Mouse (Mus musculus) hindbrain, embryonic 13.5 days (tissue): ENCODE data around the gene Exog. TPM values are rescaled to one million over a fixed set of nuclear protein-coding genes. Genes with fewer than 3 reads are reported as not detected.

ENCODE experiments used
- ATAC-seq: fragments of 200-750 bp; cut with Nextera tagmentation; 2 replicates; pipeline ENCODE4 v1.8.0; 2017; ENCODE audit warnings: moderate TSS enrichment; ENCODE audit not compliant: low FRiP score
- H3K27ac ChIP-seq: fragments of 300-500 bp; sonication (generic); 2 replicates; pipeline ENCODE4 v1.5.1; 2015; ENCODE audit warnings: inconsistent platforms, mild to moderate bottlenecking, moderate library complexity
- H3K27me3 ChIP-seq: fragments of 300-500 bp; sonication (generic); 2 replicates; pipeline ENCODE4 v1.6.1; 2015; ENCODE audit warnings: mild to moderate bottlenecking, inconsistent platforms
- H3K36me3 ChIP-seq: fragments of 300-500 bp; sonication (generic); 2 replicates; pipeline ENCODE4 v1.6.1; 2015; ENCODE audit warnings: mild to moderate bottlenecking, inconsistent platforms
- H3K4me1 ChIP-seq: fragments of 300-500 bp; sonication (generic); replicated peaks from 2 replicates; pipeline ENCODE4 v1.6.1; 2015; ENCODE audit warnings: inconsistent platforms
- H3K4me2 ChIP-seq: fragments of 300-500 bp; sonication (generic); 2 replicates; pipeline ENCODE4 v1.6.1; 2015; ENCODE audit warnings: inconsistent platforms, mild to moderate bottlenecking, moderate library complexity
- H3K4me3 ChIP-seq: fragments of 300-500 bp; sonication (generic); 2 replicates; pipeline ENCODE4 v1.5.1; 2015; ENCODE audit warnings: mild to moderate bottlenecking, inconsistent platforms
- H3K9ac ChIP-seq: fragments of 300-500 bp; sonication (generic); 2 replicates; pipeline ENCODE4 v1.6.1; 2015; ENCODE audit warnings: mild to moderate bottlenecking, inconsistent platforms
- H3K9me3 ChIP-seq: fragments of 300-500 bp; sonication (generic); 2 replicates; pipeline ENCODE4 v1.6.1; 2016; ENCODE audit warnings: inconsistent platforms
- WGBS: fragments of 180-500 bp; shearing (Covaris S2); methylation state at CpG from one replicate; pipeline ENCODE4 v1.1.7; 2015; 5-methylcytosine and 5-hydroxymethylcytosine counted together
- polyA plus RNA-seq: library from polyadenylated mRNA; unstranded; fragments of >200 nt; fragmentation: Nextera tagmentation; extraction: Ambion mirVana; gene quantifications from 2 replicates; pipeline ENCODE4 v1.2.1, GENCODE M21; 2015

Gene Exog
- polyA plus RNA-seq, result 48.4 and 51.2 TPM in 2 replicates

GRCm38 (mm10) chr9:119444738-119445429 lies at the start of gene Exog:
Gene Exog (plus strand): TSS chr9:119444943.
- Histone ChIP-seq H3K4me3 (peak within 1 kb of the TSS; percentile 88), H3K9me3 (no peaks in the 10 kb centered on the region), H3K4me1 (peaks cover 23% of the 10 kb centered on the region), H3K36me3 (peaks cover 33% of the 10 kb centered on the region), H3K4me2 (peak within 1 kb of the TSS; percentile 94), H3K9ac (peak within 1 kb of the TSS; percentile 95), H3K27me3 (no peaks in the 10 kb centered on the region), H3K27ac (peak within 1 kb of the TSS; percentile 90)
- WGBS, result under 1% methylated on average over 52 of the region's 52 CpGs
- peak; percentile 92 for ATAC-seq

- peak overlapping the region; percentile 96 for H3K4me3 ChIP-seq
- WGBS, result 7% methylated on average over 7 of the region's 7 CpGs
- H3K4me1 ChIP-seq, result peaks cover 39% of the 10 kb centered on the region
- H3K27me3 ChIP-seq, result no peaks in the 10 kb centered on the region
- H3K36me3 ChIP-seq, result no peaks in the 10 kb centered on the region
- no peak; the same call in none of the 2 replicates for ATAC-seq
- peak overlapping the region; percentile 100 for H3K9ac ChIP-seq
- H3K27ac ChIP-seq, result peak overlapping the region; percentile 99
- no peaks in the 10 kb centered on the region for H3K9me3 ChIP-seq
- H3K4me2 ChIP-seq, result peak overlapping the region; percentile 89
Observed at GRCm38 (mm10) chr9:119401351-119401750, 43.4 kb upstream of the Exog start.

- H3K9ac ChIP-seq, result peak within 1 kb of the TSS; percentile 100
- peak; percentile 93 for ATAC-seq
- H3K27ac ChIP-seq, result peak within 1 kb of the TSS; percentile 99
- WGBS, result 1% methylated on average over 19 of the region's 32 CpGs
- H3K4me3 ChIP-seq, result peak within 1 kb of the TSS; percentile 96
- H3K4me2 ChIP-seq, result peak within 1 kb of the TSS; percentile 89
- no peaks in the 10 kb centered on the region for H3K36me3 ChIP-seq
- H3K4me1 ChIP-seq, result peaks cover 44% of the 10 kb centered on the region
- no peaks in the 10 kb centered on the region for H3K9me3 ChIP-seq
- H3K27me3 ChIP-seq, result no peaks in the 10 kb centered on the region
Observed at GRCm38 (mm10) chr9:119401801-119402214, 42.9 kb upstream of the Exog start, which contains the start of gene Acvr2b. Gene Acvr2b (plus strand): TSS chr9:119402118.

GRCm38 (mm10) chr9:119402253-119403235 lies 42.2 kb upstream of the Exog start:
- H3K36me3 ChIP-seq, result no peaks in the 10 kb centered on the region
- H3K27me3 ChIP-seq, result no peaks in the 10 kb centered on the region
- peak overlapping the region; percentile 99 for H3K27ac ChIP-seq
- peak; percentile 75 for ATAC-seq
- H3K9ac ChIP-seq, result peak overlapping the region; percentile 100
- WGBS, result under 1% methylated on average over 106 of the region's 127 CpGs
- H3K4me2 ChIP-seq, result peak overlapping the region; percentile 89
- peaks cover 49% of the 10 kb centered on the region for H3K4me1 ChIP-seq
- no peaks in the 10 kb centered on the region for H3K9me3 ChIP-seq
- H3K4me3 ChIP-seq, result peak overlapping the region; percentile 96

- WGBS, result under 1% methylated on average over 26 of the region's 26 CpGs
- peak overlapping the region; percentile 96 for H3K4me3 ChIP-seq
- H3K4me2 ChIP-seq, result peak overlapping the region; percentile 89
- H3K36me3 ChIP-seq, result no peaks in the 10 kb centered on the region; the same call in 1 of the 2 replicates
- no peaks in the 10 kb centered on the region for H3K9me3 ChIP-seq
- H3K27me3 ChIP-seq, result no peaks in the 10 kb centered on the region
- ATAC-seq, result peak; percentile 29; the same call in 1 of the 2 replicates
- H3K9ac ChIP-seq, result peak overlapping the region; percentile 100
- peak overlapping the region; percentile 99 for H3K27ac ChIP-seq
- H3K4me1 ChIP-seq, result peaks cover 56% of the 10 kb centered on the region
Observed at GRCm38 (mm10) chr9:119403236-119403641, 41.5 kb upstream of the Exog start.

- peaks cover 65% of the 10 kb centered on the region for H3K4me1 ChIP-seq
- H3K9me3 ChIP-seq, result no peaks in the 10 kb centered on the region
- ATAC-seq, result no peak
- H3K4me3 ChIP-seq, result peak overlapping the region; percentile 96
- H3K9ac ChIP-seq, result peak overlapping the region; percentile 100
- H3K27me3 ChIP-seq, result no peaks in the 10 kb centered on the region
- H3K4me2 ChIP-seq, result peak overlapping the region; percentile 89
- no peak overlapping the region for H3K27ac ChIP-seq
- H3K36me3 ChIP-seq, result no peaks in the 10 kb centered on the region; the same call in 1 of the 2 replicates
- WGBS, result 62% methylated on average over 5 of the region's 5 CpGs
Observed at GRCm38 (mm10) chr9:119404090-119404489, 40.7 kb upstream of the Exog start.

GRCm38 (mm10) chr9:119407884-119408283 lies 36.9 kb upstream of the Exog start:
- H3K4me2 ChIP-seq, result no peak overlapping the region
- H3K4me1 ChIP-seq, result peaks cover 56% of the 10 kb centered on the region
- 81% methylated on average over 15 of the region's 15 CpGs for WGBS
- H3K9me3 ChIP-seq, result no peaks in the 10 kb centered on the region
- no peak overlapping the region for H3K4me3 ChIP-seq
- H3K36me3 ChIP-seq, result peaks cover 7% of the 10 kb centered on the region
- H3K9ac ChIP-seq, result peak overlapping the region; percentile 43; the same call in 1 of the 2 replicates
- H3K27ac ChIP-seq, result no peak overlapping the region
- no peak for ATAC-seq
- no peaks in the 10 kb centered on the region for H3K27me3 ChIP-seq

GRCm38 (mm10) chr9:119408898-119409664 lies 35.7 kb upstream of the Exog start:
- no peak overlapping the region for H3K9ac ChIP-seq
- WGBS, result 78% methylated on average over 11 of the region's 11 CpGs
- H3K36me3 ChIP-seq, result peaks cover 11% of the 10 kb centered on the region
- H3K27ac ChIP-seq, result peak overlapping the region; percentile 52; the same call in 1 of the 2 replicates
- no peaks in the 10 kb centered on the region for H3K9me3 ChIP-seq
- no peak overlapping the region for H3K4me3 ChIP-seq
- H3K4me1 ChIP-seq, result peaks cover 49% of the 10 kb centered on the region
- no peaks in the 10 kb centered on the region for H3K27me3 ChIP-seq
- no peak for ATAC-seq
- H3K4me2 ChIP-seq, result no peak overlapping the region

GRCm38 (mm10) chr9:119409864-119410263 lies 34.9 kb upstream of the Exog start:
- 84% methylated on average over 5 of the region's 5 CpGs for WGBS

GRCm38 (mm10) chr9:119418025-119418424 lies 26.7 kb upstream of the Exog start:
- Histone ChIP-seq H3K4me1 (peaks cover 53% of the 10 kb centered on the region), H3K27ac (no peak overlapping the region; the same call in 1 of the 2 replicates), H3K27me3 (no peaks in the 10 kb centered on the region), H3K4me3 (no peak overlapping the region), H3K4me2 (no peak overlapping the region), H3K9me3 (no peaks in the 10 kb centered on the region), H3K36me3 (0 out of 2 replicates have a peak, but pooled peaks cover 4% of the 10 kb centered on the region), H3K9ac (no peak overlapping the region)
- ATAC-seq, result no peak
- WGBS, result 85% methylated on average over 18 of the region's 18 CpGs

More at GRCm38 (mm10) chr9:119409864-119410263, 34.9 kb upstream of the Exog start:
- ATAC-seq, result no peak
- no peak overlapping the region for H3K4me3 ChIP-seq
- no peak overlapping the region for H3K4me2 ChIP-seq
- H3K27me3 ChIP-seq, result no peaks in the 10 kb centered on the region
- H3K27ac ChIP-seq, result no peak overlapping the region
- peaks cover 11% of the 10 kb centered on the region for H3K36me3 ChIP-seq
- peaks cover 41% of the 10 kb centered on the region for H3K4me1 ChIP-seq
- H3K9ac ChIP-seq, result no peak overlapping the region
- H3K9me3 ChIP-seq, result no peaks in the 10 kb centered on the region

GRCm38 (mm10) chr9:119419852-119420438 lies 24.8 kb upstream of the Exog start:
- 0 out of 2 replicates have a peak, but pooled peaks have one; percentile 36 for ATAC-seq
- H3K9me3 ChIP-seq, result no peaks in the 10 kb centered on the region
- H3K9ac ChIP-seq, result no peak overlapping the region
- no peak overlapping the region for H3K4me3 ChIP-seq
- WGBS, result 81% methylated on average over 12 of the region's 12 CpGs
- H3K27ac ChIP-seq, result no peak overlapping the region
- H3K4me1 ChIP-seq, result peaks cover 65% of the 10 kb centered on the region
- no peaks in the 10 kb centered on the region for H3K36me3 ChIP-seq
- H3K27me3 ChIP-seq, result no peaks in the 10 kb centered on the region
- no peak overlapping the region for H3K4me2 ChIP-seq
